Mouse (Mus musculus) liver, embryonic 16.5 days (tissue): ENCODE results near the gene Wdr81. TPM values are rescaled to one million over a fixed set of nuclear protein-coding genes. Genes with fewer than 3 reads are reported as not detected.
A peak's percentile ranks its signal among the peaks of the same experiment; 100 is the strongest.

Experiments used
- ATAC-seq: fragments of 200-750 bp; cut with Nextera tagmentation; 2 replicates; pipeline ENCODE4 v1.8.0; 2017; ENCODE audit warnings: low read depth, mild to moderate bottlenecking, moderate number of reproducible peaks, moderate library complexity
- H3K27ac ChIP-seq: fragments of 300-500 bp; sonication (generic); 2 replicates; pipeline ENCODE4 v1.5.1; 2014; ENCODE audit warnings: mild to moderate bottlenecking, low read length
- H3K27me3 ChIP-seq: fragments of 300-500 bp; sonication (generic); 2 replicates; pipeline ENCODE4 v1.6.1; 2014; ENCODE audit warnings: low read depth, low read length, mixed read lengths; ENCODE audit not compliant: control insufficient read depth, insufficient read depth
- H3K36me3 ChIP-seq: fragments of 300-500 bp; sonication (generic); 2 replicates; pipeline ENCODE4 v1.6.1; 2014; ENCODE audit warnings: mild to moderate bottlenecking; ENCODE audit not compliant: control insufficient read depth, insufficient read depth
- H3K4me1 ChIP-seq: fragments of 300-500 bp; sonication (generic); 2 replicates; pipeline ENCODE4 v1.6.1; 2014; ENCODE audit warnings: low read depth, low read length, mixed read lengths; ENCODE audit not compliant: control insufficient read depth
- H3K4me2 ChIP-seq: fragments of 300-500 bp; sonication (generic); 2 replicates; pipeline ENCODE4 v1.6.1; 2014; ENCODE audit warnings: low read depth, low read length, mixed read lengths
- H3K4me3 ChIP-seq: fragments of 300-500 bp; sonication (generic); 2 replicates; pipeline ENCODE4 v1.5.1; 2014; ENCODE audit warnings: low read depth, mild to moderate bottlenecking, low read length
- H3K9ac ChIP-seq: fragments of 300-500 bp; sonication (generic); 2 replicates; pipeline ENCODE4 v1.6.1; 2014; ENCODE audit warnings: low read depth, low read length
- H3K9me3 ChIP-seq: fragments of 300-500 bp; sonication (generic); replicated peaks from 2 replicates; pipeline ENCODE4 v1.6.1; 2016; ENCODE audit warnings: low read length; ENCODE audit not compliant: control insufficient read depth
- WGBS: fragments of 180-500 bp; shearing (Covaris S2); extraction: QIAGEN DNeasy Blood & Tissue Kit; methylation state at CpG from one replicate; pipeline ENCODE4 v1.1.7; 2014; ENCODE audit not compliant: insufficient replicate concordance; 5-methylcytosine and 5-hydroxymethylcytosine counted together
- polyA plus RNA-seq: library from polyadenylated mRNA; unstranded; fragments of >200 nt; fragmentation: Nextera tagmentation; extraction: Ambion mirVana; gene quantifications from 2 replicates; pipeline ENCODE4 v1.2.1, GENCODE M21; 2015

The Wdr81 gene
- polyA plus RNA-seq, 1 experiment from 2014 or later: 24.9 TPM

- 6% methylated on average over 9 of the region's 9 CpGs for WGBS
- Histone ChIP-seq H3K27ac (peak overlapping the region; percentile 98), H3K27me3 (no peaks in the 10 kb centered on the region), H3K4me2 (peak overlapping the region; percentile 84), H3K9me3 (peaks cover 3% of the 10 kb centered on the region; the same call in 1 of the 2 replicates), H3K36me3 (peaks cover 29% of the 10 kb centered on the region), H3K4me1 (peaks cover 54% of the 10 kb centered on the region), H3K4me3 (peak overlapping the region; percentile 77), H3K9ac (peak overlapping the region; percentile 83)
- ATAC-seq: peak; percentile 52
These were observed 8.4 kb upstream of the Wdr81 start for GRCm38 (mm10) chr11:75462865-75463336.

- peak overlapping the region; percentile 77 for H3K4me3 ChIP-seq
- peak overlapping the region; percentile 98 for H3K27ac ChIP-seq
- no peaks in the 10 kb centered on the region for H3K27me3 ChIP-seq
- WGBS: 2% methylated on average over 16 of the region's 16 CpGs
- peak overlapping the region; percentile 84 for H3K4me2 ChIP-seq
- peaks cover 29% of the 10 kb centered on the region for H3K36me3 ChIP-seq
- H3K4me1 ChIP-seq: peaks cover 54% of the 10 kb centered on the region
- peak; percentile 39 for ATAC-seq
- H3K9me3 ChIP-seq: peaks cover 3% of the 10 kb centered on the region; the same call in 1 of the 2 replicates
- peak overlapping the region; percentile 83 for H3K9ac ChIP-seq
These were observed 7.8 kb upstream of the Wdr81 start for GRCm38 (mm10) chr11:75462253-75462783.

DNA sequence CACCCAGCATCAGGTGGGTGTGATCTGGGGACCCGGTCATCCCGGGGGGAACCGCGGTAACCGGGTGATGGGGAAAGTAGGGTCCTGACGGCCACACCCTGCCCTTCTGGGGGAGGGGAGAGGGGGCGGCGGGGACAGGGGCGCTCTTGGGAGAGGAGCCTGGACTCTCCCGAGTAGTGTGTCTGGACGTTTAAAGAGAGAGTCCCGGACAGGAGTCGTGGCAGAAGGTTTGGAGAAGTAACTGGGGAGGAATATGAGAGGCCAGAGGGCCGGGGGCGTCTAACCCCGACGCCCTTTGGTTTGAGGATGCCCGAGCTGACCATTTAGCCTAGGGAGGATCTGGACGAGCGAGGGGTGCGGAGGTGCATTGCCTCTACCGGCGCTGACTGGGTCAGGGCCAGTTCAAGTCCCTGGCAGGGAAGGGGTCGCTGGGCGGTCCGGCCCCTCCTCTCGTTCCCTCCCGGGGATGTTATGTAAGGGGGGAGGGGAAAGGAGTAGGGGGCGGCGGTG is 7.3 kb upstream of the Wdr81 start:
- Histone ChIP-seq H3K9ac (peak overlapping the region; percentile 83), H3K4me1 (peaks cover 52% of the 10 kb centered on the region), H3K4me2 (peak overlapping the region; percentile 84), H3K9me3 (peaks cover 3% of the 10 kb centered on the region; the same call in 1 of the 2 replicates), H3K27me3 (no peaks in the 10 kb centered on the region), H3K27ac (peak overlapping the region; percentile 98), H3K4me3 (peak overlapping the region; percentile 77), H3K36me3 (peaks cover 28% of the 10 kb centered on the region)
- WGBS: 0% methylated on average over 28 of the region's 30 CpGs
- no peak for ATAC-seq

- H3K9ac ChIP-seq: peak within 1 kb of the TSS; percentile 83
- peaks cover 57% of the 10 kb centered on the region for H3K4me1 ChIP-seq
- H3K4me3 ChIP-seq: peak within 1 kb of the TSS; percentile 77
- H3K27ac ChIP-seq: peak within 1 kb of the TSS; percentile 98
- H3K36me3 ChIP-seq: peaks cover 24% of the 10 kb centered on the region
- H3K27me3 ChIP-seq: no peaks in the 10 kb centered on the region
- H3K4me2 ChIP-seq: peak within 1 kb of the TSS; percentile 87
- ATAC-seq: peak; percentile 81
- WGBS: under 1% methylated on average over 46 of the region's 46 CpGs
- H3K9me3 ChIP-seq: no peaks in the 10 kb centered on the region
These were observed 6.6 kb upstream of the Wdr81 start, which contains the start of gene Tlcd2 for GRCm38 (mm10) chr11:75460844-75461742. Gene Tlcd2 (plus strand): TSS chr11:75461715.

GRCm38 (mm10) chr11:75460103-75460843 is 5.8 kb upstream of the Wdr81 start:
- ATAC-seq: peak; percentile 49
- H3K9me3 ChIP-seq: no peaks in the 10 kb centered on the region
- under 1% methylated on average over 19 of the region's 19 CpGs for WGBS
- H3K4me3 ChIP-seq: peak overlapping the region; percentile 59
- H3K9ac ChIP-seq: peak overlapping the region; percentile 66
- peak overlapping the region; percentile 87 for H3K4me2 ChIP-seq
- peak overlapping the region; percentile 98 for H3K27ac ChIP-seq
- peaks cover 60% of the 10 kb centered on the region for H3K4me1 ChIP-seq
- H3K27me3 ChIP-seq: no peaks in the 10 kb centered on the region
- H3K36me3 ChIP-seq: peaks cover 16% of the 10 kb centered on the region

GRCm38 (mm10) chr11:75459751-75460102 is 5.2 kb upstream of the Wdr81 start:
- H3K9ac ChIP-seq: peak overlapping the region; percentile 41
- peak overlapping the region; percentile 59 for H3K4me3 ChIP-seq
- H3K4me1 ChIP-seq: peaks cover 65% of the 10 kb centered on the region
- H3K27ac ChIP-seq: peak overlapping the region; percentile 98
- peak overlapping the region; percentile 87 for H3K4me2 ChIP-seq
- no peak for ATAC-seq
- H3K9me3 ChIP-seq: no peaks in the 10 kb centered on the region
- no peaks in the 10 kb centered on the region for H3K27me3 ChIP-seq
- WGBS: 13% methylated on average over 5 of the region's 5 CpGs
- H3K36me3 ChIP-seq: peaks cover 11% of the 10 kb centered on the region

DNA sequence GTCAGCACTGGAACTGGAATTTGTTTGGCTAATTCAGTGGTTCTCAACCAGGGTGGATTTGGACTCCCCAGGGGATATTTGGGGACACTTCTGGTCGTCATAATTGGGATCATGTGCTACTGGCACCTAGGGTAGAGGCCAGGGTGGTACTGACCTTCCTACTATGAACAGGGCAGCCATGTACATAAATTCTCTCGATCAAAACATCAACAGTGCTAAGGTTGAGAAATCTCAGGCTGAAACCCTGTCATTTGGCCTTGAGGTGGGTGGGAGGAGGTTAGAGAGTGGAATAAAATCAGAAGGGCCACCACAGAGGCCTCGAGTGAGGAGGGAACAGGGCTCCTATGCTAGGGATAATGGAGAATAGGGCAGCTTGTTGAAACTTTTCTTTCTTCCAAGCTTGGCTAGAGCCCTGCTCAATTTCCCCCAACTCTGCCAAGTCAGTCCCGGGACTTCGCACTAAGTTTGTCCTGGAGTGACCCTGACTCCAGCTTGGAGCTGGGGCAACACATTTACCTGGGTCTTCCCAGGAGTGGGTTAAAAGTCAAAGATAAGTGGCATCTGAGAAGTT is 4.7 kb upstream of the Wdr81 start:
- H3K4me1 ChIP-seq: peaks cover 65% of the 10 kb centered on the region
- H3K4me2 ChIP-seq: peak overlapping the region; percentile 87
- no peak overlapping the region; the same call in 1 of the 2 replicates for H3K4me3 ChIP-seq
- 45% methylated on average over 5 of the region's 5 CpGs for WGBS
- H3K9me3 ChIP-seq: no peaks in the 10 kb centered on the region
- no peak for ATAC-seq
- peak overlapping the region; percentile 98 for H3K27ac ChIP-seq
- H3K36me3 ChIP-seq: peaks cover 6% of the 10 kb centered on the region
- peak overlapping the region; percentile 41 for H3K9ac ChIP-seq
- H3K27me3 ChIP-seq: no peaks in the 10 kb centered on the region

DNA sequence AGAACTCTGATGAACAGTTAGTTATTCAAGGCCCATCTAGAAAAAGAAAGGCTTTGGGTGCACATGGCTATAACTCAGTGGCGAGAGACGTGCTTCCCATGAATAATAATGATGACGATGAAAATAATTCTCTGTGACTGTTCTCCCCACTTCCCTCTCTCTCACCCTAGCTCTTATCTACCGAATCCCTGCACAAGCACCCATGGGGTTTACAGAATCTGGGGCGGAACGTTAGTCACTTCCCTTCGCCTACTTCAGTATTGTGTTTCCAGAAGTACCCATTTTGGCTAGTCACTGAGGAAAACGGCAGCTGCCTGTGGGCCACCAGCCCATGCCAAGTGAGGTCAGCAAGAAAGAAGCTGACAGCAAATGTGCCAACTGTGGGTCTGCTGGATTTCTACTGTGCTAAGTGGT is 4.1 kb upstream of the Wdr81 start:
- no peak overlapping the region for H3K4me3 ChIP-seq
- H3K27me3 ChIP-seq: no peaks in the 10 kb centered on the region
- H3K9me3 ChIP-seq: no peaks in the 10 kb centered on the region
- H3K9ac ChIP-seq: no peak overlapping the region; the same call in 1 of the 2 replicates
- WGBS: 15% methylated on average over 8 of the region's 8 CpGs
- H3K4me2 ChIP-seq: peak overlapping the region; percentile 33; the same call in 1 of the 2 replicates
- H3K36me3 ChIP-seq: peaks cover 4% of the 10 kb centered on the region
- H3K27ac ChIP-seq: peak overlapping the region; percentile 98
- H3K4me1 ChIP-seq: peaks cover 67% of the 10 kb centered on the region
- ATAC-seq: no peak
